Mouse (Mus musculus) heart, adult 11 months (tissue): ENCODE data around the gene Dhx34.
"Not testable (repeated sequence)": the region's sequence is repeated elsewhere in the genome, so short reads cannot be mapped to it uniquely, and the experiment has no call there.

Source experiments
- DNase-seq: peaks from one replicate; pipeline ENCODE4 v3.0.0; 2022

Gene Dhx34

GRCm38 (mm10) chr7:16221582-16222272, at the start of gene Dhx34:
TSS of gene Dhx34 (minus strand) at chr7:16222037.
- peak; percentile 99 for DNase-seq

GRCm38 (mm10) chr7:16271139-16271538, 49.3 kb upstream of the Dhx34 start:
- peak; percentile 88 for DNase-seq

DNA sequence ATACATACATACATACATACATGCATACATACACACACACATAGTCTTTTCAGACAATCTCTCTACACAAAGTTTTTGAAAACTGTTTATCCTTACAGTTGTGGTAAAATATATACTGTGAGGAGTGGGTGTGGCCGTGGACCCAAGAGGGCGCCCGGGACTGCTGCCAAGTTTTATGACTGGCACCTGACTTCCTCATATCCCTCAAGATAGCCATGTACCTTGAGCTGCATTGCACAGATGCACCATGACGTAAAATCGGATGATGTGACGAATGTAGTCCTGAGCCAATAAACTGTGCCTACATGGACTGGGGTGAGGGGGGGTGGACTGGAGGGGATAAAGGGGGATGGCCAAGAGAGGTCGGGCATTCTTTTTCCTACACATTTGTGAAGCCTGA, 44.8 kb upstream of the Dhx34 start:
- peak; percentile 72 for DNase-seq

- DNase-seq: peak; percentile 76
These were observed 44.0 kb upstream of the Dhx34 start for GRCm38 (mm10) chr7:16265856-16266255.

DNA sequence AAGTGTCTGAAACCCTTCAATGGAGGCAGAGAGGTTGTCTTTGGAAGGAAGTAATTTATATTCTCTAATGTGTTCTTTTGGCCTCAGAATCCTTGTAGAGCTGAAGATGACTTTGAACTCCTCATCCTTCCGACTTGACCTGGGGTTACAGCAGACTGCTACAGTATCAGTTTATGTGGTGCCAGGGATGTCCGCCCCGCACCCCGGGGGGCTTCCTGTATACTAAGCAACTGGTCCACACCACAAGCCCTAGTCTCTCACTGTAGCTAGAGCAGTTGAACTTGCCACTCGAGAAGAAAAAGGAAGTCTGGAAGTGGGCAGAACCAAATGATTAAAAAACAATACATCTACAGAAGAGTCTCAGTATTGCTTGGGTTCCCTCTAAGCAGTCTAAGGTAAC, 42.0 kb upstream of the Dhx34 start:
- peak; percentile 84 for DNase-seq

DNA sequence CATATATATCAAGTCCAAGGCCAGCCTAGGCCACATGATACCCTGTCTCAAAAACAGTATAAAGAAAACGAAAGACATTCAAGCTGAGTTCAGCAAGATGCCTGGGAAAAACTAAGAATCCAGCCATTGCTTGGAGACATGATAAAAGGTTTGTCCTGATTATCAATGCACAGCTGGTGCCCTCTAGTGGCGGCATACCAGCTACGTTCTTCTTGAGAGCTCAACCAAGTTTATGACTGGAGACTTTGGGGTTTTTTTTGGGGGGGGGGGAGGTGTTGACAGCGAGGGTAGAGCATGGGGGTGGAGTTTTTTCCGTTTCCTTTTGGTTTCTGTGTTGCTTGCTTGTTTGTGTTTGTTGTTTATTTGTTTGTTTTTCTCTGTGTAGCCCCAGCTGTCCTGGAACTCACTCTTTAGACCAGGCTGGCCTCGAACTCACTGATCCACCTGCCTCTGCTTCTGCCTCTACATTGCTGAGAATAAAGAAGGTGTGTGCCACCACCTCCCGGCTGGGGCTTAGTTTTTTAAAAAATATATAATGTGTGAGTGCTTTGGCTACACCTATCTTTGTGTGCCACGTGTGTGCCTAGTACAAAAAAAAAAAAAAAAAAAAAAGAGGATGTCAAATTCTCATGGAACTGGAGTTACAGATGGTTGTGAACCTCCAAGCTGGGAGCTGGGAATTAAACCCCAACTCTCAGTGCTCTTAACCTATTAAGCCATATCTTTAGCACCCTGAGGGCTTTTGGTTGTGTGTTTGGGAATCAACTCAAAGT, 41.4 kb upstream of the Dhx34 start:
- DNase-seq: peak; percentile 90

- DNase-seq: peak; percentile 84
These were observed 39.3 kb upstream of the Dhx34 start for GRCm38 (mm10) chr7:16261097-16261496.

DNA sequence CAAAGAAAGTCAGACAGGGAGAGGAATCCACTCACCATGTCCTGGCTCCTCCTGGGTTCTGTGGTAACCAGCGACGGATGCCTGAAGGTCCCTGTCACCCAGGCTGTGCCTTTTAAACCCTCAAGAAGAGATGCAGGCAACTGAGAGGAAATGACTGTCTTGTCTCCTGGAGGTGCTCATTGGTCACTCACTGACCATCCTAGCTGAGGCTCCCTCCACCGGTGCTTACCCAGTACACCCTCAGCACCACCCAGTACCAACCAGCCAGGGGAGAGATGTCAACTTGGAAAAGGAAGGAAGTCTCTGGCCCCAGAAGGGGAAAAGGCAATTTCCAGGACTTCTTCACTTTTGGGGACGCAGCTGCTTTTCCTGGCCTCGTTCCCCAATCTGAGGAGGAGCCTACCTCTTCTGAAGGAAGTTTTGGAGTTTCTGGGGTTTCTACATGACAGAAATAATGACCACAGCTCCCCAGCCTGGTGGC, 37.3 kb upstream of the Dhx34 start, which contains the start of gene C5ar1:
Gene C5ar1 (minus strand): TSS at position 431 of the 481 bp plus-strand sequence.
- DNase-seq: peak; percentile 98

- peak; percentile 98 for DNase-seq
These were observed 36.0 kb upstream of the Dhx34 start for GRCm38 (mm10) chr7:16257830-16258229.

- not testable (repeated sequence) for DNase-seq
These were observed 34.1 kb upstream of the Dhx34 start for GRCm38 (mm10) chr7:16255963-16256362.

DNA sequence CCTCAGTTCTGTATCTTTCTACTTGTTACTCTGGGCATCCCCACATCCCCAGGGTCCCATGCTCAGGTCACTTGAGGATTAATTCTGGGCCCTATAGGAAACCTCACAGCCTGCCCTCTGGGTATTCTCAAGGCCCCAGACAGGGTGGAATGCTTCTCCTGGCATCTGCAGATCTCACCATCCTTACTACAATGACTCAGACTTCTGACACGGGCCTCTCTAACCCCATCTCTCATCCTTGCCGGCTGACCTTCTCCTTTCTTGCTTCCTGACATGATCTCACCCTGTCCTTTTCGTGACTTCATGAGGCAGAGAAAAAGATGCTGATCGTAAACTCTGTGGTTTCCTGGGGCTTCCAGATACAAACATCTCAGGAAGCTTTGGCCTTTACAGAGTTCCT, 32.4 kb upstream of the Dhx34 start:
- peak; percentile 97 for DNase-seq

DNA sequence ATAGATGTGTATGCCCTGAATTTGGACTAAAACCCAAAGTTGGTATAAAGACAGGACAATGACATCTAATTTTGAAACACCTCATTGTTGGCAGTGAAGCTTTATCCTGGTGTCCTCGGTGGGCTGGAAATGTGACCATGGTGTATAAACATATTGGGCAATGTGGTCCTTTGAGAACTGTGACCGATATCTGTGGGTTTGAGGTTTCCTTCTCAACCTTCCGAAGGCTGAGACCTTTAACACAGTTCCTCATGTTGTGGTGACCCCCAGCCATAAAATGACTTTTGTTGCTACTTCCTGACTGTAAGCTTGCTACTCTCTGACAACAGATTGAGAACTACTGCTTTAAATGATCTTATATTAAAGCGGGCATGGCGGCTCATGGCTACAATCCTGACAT, 28.9 kb upstream of the Dhx34 start:
- peak; percentile 83 for DNase-seq

DNA sequence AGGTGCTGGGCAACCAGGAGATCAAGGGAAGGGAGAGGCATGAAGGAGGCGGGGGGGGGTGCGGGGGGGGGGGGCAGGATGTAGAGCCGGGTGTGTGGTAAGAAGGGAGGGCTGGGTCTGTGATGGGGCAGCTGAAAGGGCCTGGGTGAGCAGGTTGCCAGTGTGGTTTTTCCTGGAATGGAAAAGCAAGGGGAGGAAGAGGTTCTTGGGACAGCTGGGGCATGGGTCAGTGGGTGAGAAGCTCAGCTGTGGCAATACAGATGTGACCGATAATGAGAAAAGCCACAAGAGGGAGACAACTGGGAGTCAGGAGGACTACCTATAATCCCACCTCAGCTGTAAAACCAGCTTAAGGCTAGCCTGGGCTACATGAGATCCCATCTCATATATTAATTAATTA, 24.1 kb upstream of the Dhx34 start:
- no peak for DNase-seq

GRCm38 (mm10) chr7:16244067-16244466, 22.2 kb upstream of the Dhx34 start, which contains the start of gene C5ar2:
TSS of gene C5ar2 (minus strand) at chr7:16244154.
- peak; percentile 97 for DNase-seq

GRCm38 (mm10) chr7:16242198-16242597, 20.4 kb upstream of the Dhx34 start:
- DNase-seq: no peak

DNA sequence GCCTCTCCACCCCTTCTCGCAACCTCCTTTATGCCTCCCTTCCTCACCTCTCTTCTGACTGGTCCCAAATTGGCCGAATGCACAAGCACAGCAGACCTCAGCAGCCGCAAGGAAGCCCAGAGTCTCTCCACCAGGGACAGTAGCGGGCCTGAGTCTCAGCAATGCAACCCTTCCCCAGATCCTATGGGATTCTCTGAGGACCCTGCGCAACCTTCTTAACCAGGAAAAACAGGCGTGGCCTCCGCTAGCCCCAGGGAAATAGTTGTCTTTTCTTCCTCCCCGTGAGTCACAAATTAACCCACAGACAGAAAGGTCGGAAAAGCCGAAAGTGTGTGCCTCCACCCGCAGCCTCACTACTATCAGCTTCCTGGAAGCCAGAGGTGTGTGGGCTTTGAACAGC, 19.9 kb upstream of the Dhx34 start:
- DNase-seq: peak; percentile 94

GRCm38 (mm10) chr7:16240978-16241303, 19.1 kb upstream of the Dhx34 start:
- peak; percentile 60 for DNase-seq

GRCm38 (mm10) chr7:16240281-16240977, 18.6 kb upstream of the Dhx34 start:
- no peak for DNase-seq

- DNase-seq: peak; percentile 96
These were observed 17.7 kb upstream of the Dhx34 start for GRCm38 (mm10) chr7:16239554-16239997.

DNA sequence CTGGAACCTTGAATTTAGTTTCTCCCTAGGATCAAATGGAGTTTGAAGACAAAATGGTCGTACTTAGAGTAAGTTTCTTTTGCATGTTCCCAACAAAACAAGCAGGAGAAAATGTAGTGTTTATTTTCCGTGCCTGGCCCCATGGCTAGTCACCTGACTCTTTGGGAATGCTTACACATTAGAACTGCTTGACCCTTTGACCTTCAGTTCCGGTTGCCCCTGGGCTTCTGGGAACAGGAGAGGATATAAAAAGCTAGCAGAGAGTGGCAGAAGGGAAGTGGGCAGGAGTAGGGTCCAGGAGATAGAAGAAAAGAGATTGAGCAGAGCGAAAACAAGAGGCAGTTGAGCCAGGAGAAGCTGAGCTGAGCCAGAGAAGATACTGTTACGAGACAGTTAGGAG, 8.0 kb upstream of the Dhx34 start:
- peak; percentile 95 for DNase-seq

- DNase-seq: no peak
These were observed 7.9 kb downstream of the Dhx34 start for GRCm38 (mm10) chr7:16213986-16214385.

- DNase-seq: no peak
These were observed 8.6 kb downstream of the Dhx34 start for GRCm38 (mm10) chr7:16213196-16213595.

DNA sequence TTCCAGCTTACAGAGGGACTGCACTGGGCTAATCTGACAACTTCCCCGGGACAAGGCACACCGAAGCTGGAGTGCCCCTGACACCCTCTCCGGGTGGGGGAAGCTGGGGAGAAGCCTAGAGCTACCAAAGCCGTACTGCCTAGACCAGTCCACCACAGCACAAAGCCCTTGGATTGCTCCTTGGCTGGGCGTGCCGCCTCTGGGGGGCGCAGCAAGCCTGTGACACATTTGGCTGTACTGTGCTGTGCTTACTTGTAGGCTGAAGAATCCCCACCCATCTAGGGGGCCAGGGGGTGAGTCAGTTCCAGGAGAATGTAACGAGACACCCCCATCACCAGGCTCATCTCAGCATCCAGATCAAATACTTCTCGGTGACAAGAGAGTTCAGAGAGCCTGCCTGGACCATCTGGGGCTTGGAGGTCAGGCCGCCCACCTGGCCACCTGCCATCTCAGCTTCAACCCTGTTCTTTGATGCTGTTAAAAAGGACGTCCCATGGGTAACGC, 10.9 kb downstream of the Dhx34 start:
- DNase-seq: no peak
